Mouse (Mus musculus): ENCODE results near the gene Mrpl40. TPM values are rescaled to one million over a fixed set of nuclear protein-coding genes. Genes with fewer than 3 reads are reported as not detected.

Gene Mrpl40
- total and polyA plus RNA-seq, 2 experiments from 2014 or later, result 35.8 to 75.8 TPM

DNA sequence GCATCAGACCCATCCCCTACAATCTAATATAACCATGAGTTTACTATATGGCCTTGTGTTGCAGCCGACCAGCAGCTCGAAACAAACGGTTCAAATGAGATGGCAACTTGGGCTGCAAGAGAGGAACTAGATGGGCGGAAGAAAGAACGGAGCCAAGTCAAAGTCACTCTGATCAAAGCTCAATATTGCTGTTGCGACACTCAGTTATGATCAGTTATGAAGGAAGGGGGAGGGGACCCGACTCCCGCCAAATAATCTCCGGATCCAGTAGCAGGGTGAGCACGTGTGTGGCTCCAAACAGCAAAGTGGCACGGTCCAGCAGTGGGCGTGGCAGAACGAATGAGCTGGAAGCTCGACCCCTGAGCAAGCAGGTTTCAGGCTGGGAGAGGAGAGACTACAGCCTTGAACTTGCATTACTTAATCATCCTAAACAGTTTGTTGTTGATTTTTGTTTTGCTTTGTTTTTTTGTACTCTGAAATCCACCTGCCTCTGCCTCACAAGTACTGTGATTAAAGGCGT lies 30.3 kb downstream of the Mrpl40 start:
- no peak for DNase-seq
- WGBS, result 90% methylated on average over 15 of the region's 15 CpGs
- H3K4me1 ChIP-seq (ENCODE audit: insufficient read depth), result no peaks in the 10 kb centered on the region
- no peak for ATAC-seq
- H3K4me2 ChIP-seq (ENCODE audit: low read depth), result no peak overlapping the region
- no peak overlapping the region for H3K27ac ChIP-seq (ENCODE audit: low read depth, low read length)
- H3K36me3 ChIP-seq (ENCODE audit: insufficient read depth), result no peaks in the 10 kb centered on the region
- no peaks in the 10 kb centered on the region for H3K9me3 ChIP-seq (ENCODE audit: low read length)
- no peak overlapping the region for H3K4me3 ChIP-seq (ENCODE audit: low read depth, low read length)
- no peak overlapping the region for H3K9ac ChIP-seq
- no peaks in the 10 kb centered on the region for H3K27me3 ChIP-seq (ENCODE audit: insufficient read depth, low read length)
- no peak for TF ChIP-seq CTCF (IDR thresholded peaks at IDR 0.05; ENCODE audit: low read depth)

DNA sequence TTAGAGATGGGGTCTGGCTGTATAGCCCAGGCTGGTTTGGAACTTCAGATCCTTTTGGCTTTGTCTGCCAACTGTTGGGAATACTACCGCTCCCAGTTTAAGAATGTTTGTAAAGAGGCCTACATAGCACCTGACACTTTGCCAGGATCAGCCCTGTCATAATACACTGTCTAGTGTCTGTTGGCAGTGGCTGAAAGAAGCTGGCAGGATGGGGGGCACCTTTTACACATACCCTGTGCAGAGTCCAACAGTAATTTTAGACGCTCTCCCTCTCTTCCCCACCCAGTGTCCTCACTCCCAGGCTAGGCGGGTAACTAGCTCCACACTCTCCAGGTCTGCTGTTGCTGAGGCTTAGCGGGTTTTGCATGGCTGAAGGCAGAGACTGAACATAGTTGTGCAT lies 38.3 kb downstream of the Mrpl40 start:
- 79% methylated on average over 4 of the region's 4 CpGs for WGBS
- Histone ChIP-seq H3K9ac (no peak overlapping the region), H3K9me3 (ENCODE audit: low read length) (no peaks in the 10 kb centered on the region), H3K4me3 (ENCODE audit: low read depth, low read length) (no peak overlapping the region), H3K4me1 (ENCODE audit: insufficient read depth) (no peaks in the 10 kb centered on the region), H3K27ac (ENCODE audit: low read depth, low read length) (no peak overlapping the region), H3K27me3 (ENCODE audit: insufficient read depth, low read length) (no peaks in the 10 kb centered on the region), H3K4me2 (ENCODE audit: low read depth) (no peak overlapping the region), H3K36me3 (ENCODE audit: insufficient read depth) (peaks cover 16% of the 10 kb centered on the region)
- no peak for TF ChIP-seq CTCF (IDR thresholded peaks at IDR 0.05; ENCODE audit: low read depth)
- DNase-seq (no peak), ATAC-seq (no peak)

DNA sequence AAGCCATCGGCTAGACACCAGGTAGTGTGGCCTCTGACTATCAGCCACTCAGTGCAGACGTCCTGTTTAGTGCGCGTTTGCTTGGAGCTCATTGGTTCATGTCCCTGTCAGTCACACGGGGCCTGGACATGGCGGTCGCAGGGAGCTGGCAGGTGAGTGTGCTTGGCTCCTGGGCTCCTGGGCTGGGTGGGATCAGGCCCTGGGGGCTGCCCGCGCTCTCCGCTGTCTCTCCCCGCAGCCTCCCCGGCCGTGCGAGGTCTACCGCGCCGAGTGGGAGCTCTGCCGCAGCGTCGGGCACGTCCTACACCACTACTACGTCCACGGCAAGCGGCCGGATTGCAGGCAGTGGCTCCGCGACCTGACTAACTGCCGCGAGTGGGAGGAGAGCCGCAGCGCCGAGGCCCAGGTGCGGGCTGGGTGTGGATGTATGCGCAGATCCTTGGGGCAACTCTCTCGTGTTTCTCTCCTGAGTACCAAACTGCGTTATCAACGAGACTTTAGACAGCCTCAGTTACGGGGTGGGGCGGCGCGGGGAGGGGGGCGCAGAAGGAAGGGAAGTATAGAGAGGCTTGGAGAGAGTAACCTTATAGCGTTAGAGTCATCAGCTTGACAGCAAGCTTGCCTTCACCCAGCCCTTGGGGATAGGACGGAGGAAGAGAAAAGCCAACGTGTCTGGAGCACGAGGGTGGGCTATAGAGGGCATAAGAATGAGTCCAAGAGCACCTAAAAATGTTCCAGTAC lies 40.0 kb downstream of the Mrpl40 start, which contains the start of the genes 2510002D24Rik and Gm28539:
Gene 2510002D24Rik, plus strand, starts transcription at position 111 of the 741 bp plus-strand sequence.
Gene Gm28539, plus strand, starts transcription at position 117 of the 741 bp plus-strand sequence.
- ATAC-seq (peak; percentile 97), DNase-seq (peak; percentile 91)
- WGBS, result under 1% methylated on average over 46 of the region's 46 CpGs
- H3K27ac ChIP-seq (ENCODE audit: low read depth, low read length), result peak within 1 kb of the TSS; percentile 46; the same call in 1 of the 2 replicates
- no peaks in the 10 kb centered on the region for H3K4me1 ChIP-seq (ENCODE audit: insufficient read depth)
- no peaks in the 10 kb centered on the region for H3K9me3 ChIP-seq (ENCODE audit: low read length)
- TF ChIP-seq CTCF (IDR thresholded peaks at IDR 0.05; ENCODE audit: low read depth), result no peak
- H3K4me3 ChIP-seq (ENCODE audit: low read depth, low read length), result peak within 1 kb of the TSS; percentile 68
- H3K9ac ChIP-seq, result peak within 1 kb of the TSS; percentile 78
- peaks cover 21% of the 10 kb centered on the region for H3K36me3 ChIP-seq (ENCODE audit: insufficient read depth)
- H3K4me2 ChIP-seq (ENCODE audit: low read depth), result peak within 1 kb of the TSS; percentile 59
- H3K27me3 ChIP-seq (ENCODE audit: insufficient read depth, low read length), result no peaks in the 10 kb centered on the region

DNA sequence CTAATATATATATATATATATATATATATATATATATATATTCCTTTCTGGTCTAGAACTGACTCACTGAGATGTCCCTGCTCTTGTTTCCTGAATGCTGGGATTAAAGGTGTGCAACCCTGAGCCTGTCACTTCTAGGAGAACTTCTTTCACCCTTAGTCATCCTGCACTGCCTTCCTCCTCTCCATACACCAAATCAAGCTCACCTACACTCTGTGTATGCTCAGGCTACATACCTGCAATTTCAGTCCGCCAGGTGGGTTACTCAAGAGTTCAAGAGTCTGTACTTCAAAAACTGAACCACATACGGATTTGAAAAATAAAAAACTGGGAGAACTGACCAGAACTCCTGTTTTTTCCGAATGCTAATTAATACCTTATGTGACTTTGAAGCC lies 40.6 kb downstream of the Mrpl40 start:
- 29% methylated on average over 3 of the region's 3 CpGs for WGBS
- H3K27ac ChIP-seq (ENCODE audit: low read depth, low read length), result no peak overlapping the region
- H3K9ac ChIP-seq, result peak overlapping the region; percentile 78; the same call in 1 of the 2 replicates

DNA sequence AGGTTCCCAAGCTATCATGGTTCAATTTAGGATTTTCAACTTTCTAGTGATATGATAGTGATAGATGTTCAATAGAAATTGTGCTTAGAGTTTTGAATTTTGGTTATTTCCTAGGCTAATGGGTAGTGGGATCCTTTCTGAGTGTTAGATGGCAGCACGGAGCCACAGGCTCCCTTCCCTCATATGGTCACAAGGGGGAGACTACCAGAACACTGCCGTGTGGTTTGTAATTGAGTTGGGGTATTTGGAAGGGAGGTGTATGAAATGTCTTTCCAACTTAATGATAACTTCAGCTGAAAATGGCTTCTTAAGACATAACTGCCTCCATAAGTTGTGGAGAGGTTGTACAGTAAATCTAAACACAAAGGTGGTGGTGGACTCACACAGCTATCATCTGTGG lies 43.2 kb downstream of the Mrpl40 start:
- WGBS, result 76% methylated on average over 2 of the region's 2 CpGs
- Histone ChIP-seq H3K27me3 (ENCODE audit: insufficient read depth, low read length) (no peaks in the 10 kb centered on the region), H3K4me2 (ENCODE audit: low read depth) (no peak overlapping the region), H3K27ac (ENCODE audit: low read depth, low read length) (no peak overlapping the region), H3K9me3 (ENCODE audit: low read length) (no peaks in the 10 kb centered on the region), H3K4me3 (ENCODE audit: low read depth, low read length) (no peak overlapping the region), H3K4me1 (ENCODE audit: insufficient read depth) (no peaks in the 10 kb centered on the region), H3K9ac (no peak overlapping the region), H3K36me3 (ENCODE audit: insufficient read depth) (peaks cover 45% of the 10 kb centered on the region)
- DNase-seq (no peak), ATAC-seq (no peak)
- TF ChIP-seq CTCF (IDR thresholded peaks at IDR 0.05; ENCODE audit: low read depth), result peak; percentile 51

More for the DNA sequence above, 40.6 kb downstream of the Mrpl40 start:
- Histone ChIP-seq H3K36me3 (ENCODE audit: insufficient read depth) (peaks cover 26% of the 10 kb centered on the region), H3K9me3 (ENCODE audit: low read length) (no peaks in the 10 kb centered on the region), H3K4me3 (ENCODE audit: low read depth, low read length) (peak overlapping the region; percentile 68), H3K4me1 (ENCODE audit: insufficient read depth) (no peaks in the 10 kb centered on the region), H3K27me3 (ENCODE audit: insufficient read depth, low read length) (no peaks in the 10 kb centered on the region), H3K4me2 (ENCODE audit: low read depth) (peak overlapping the region; percentile 59)
- no peak for TF ChIP-seq CTCF (IDR thresholded peaks at IDR 0.05; ENCODE audit: low read depth)
- ATAC-seq (peak; percentile 23; the same call in 1 of the 2 replicates), DNase-seq (no peak)

DNA sequence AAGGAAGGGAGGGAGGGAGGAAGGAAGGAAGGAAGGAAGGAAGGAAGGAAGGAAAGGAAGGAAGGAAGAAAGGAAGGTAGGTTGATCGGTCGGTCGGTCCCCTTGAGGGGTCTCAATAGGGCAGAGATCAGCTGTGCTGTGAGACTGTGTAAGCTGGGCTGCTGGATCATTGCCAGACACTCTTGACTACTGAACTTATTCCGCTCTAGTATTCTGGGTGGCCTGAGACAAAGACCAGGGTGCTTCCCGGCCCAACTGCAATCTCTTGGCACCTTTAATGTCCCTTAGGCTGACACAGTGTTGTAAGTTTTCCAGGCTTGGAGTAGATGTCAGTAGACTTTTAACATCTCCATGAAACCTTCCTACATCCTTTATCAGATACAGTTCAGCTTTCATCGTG lies 47.6 kb downstream of the Mrpl40 start:
- Histone ChIP-seq H3K4me3 (ENCODE audit: low read depth, low read length) (no peak overlapping the region), H3K9ac (no peak overlapping the region), H3K27ac (ENCODE audit: low read depth, low read length) (no peak overlapping the region), H3K4me1 (ENCODE audit: insufficient read depth) (no peaks in the 10 kb centered on the region), H3K9me3 (ENCODE audit: low read length) (no peaks in the 10 kb centered on the region), H3K4me2 (ENCODE audit: low read depth) (no peak overlapping the region), H3K36me3 (ENCODE audit: insufficient read depth) (peaks cover 78% of the 10 kb centered on the region), H3K27me3 (ENCODE audit: insufficient read depth, low read length) (no peaks in the 10 kb centered on the region)
- no peak for DNase-seq
- 86% methylated on average over 6 of the region's 6 CpGs for WGBS
- no peak for ATAC-seq
- TF ChIP-seq CTCF (IDR thresholded peaks at IDR 0.05; ENCODE audit: low read depth), result no peak

DNA sequence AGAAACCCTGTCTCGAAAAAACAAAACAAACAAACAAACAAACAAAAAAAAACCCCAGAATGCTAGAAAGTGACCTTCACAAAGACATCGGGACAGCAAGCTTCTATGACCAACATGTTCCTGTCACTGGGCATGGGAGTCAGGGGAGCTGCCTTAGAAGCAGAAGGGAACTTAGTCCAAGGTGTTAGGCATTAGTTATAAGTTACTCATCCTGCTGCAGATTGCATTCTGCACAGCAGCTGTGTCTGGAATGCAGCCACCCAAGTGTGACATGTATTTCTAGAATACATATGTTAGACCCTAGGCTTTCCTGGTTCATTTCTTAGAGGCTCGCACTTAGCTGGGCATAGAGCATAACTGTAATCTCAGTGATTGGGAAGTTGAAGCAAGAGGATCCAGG lies 48.0 kb downstream of the Mrpl40 start:
- H3K9me3 ChIP-seq (ENCODE audit: low read length), result no peaks in the 10 kb centered on the region
- H3K4me3 ChIP-seq (ENCODE audit: low read depth, low read length), result no peak overlapping the region
- 96% methylated on average over 3 of the region's 3 CpGs for WGBS
- no peak overlapping the region for H3K27ac ChIP-seq (ENCODE audit: low read depth, low read length)
- peaks cover 81% of the 10 kb centered on the region for H3K36me3 ChIP-seq (ENCODE audit: insufficient read depth)
- H3K4me2 ChIP-seq (ENCODE audit: low read depth), result no peak overlapping the region
- DNase-seq (no peak), ATAC-seq (no peak)
- H3K4me1 ChIP-seq (ENCODE audit: insufficient read depth), result no peaks in the 10 kb centered on the region
- H3K27me3 ChIP-seq (ENCODE audit: insufficient read depth, low read length), result no peaks in the 10 kb centered on the region
- TF ChIP-seq CTCF (IDR thresholded peaks at IDR 0.05; ENCODE audit: low read depth), result no peak
- H3K9ac ChIP-seq, result no peak overlapping the region
